Mouse (Mus musculus): ENCODE data around the gene Arhgef7. TPM values are rescaled to one million over a fixed set of nuclear protein-coding genes. Genes with fewer than 3 reads are reported as not detected.

Gene Arhgef7
- total and polyA plus RNA-seq, 2 experiments from 2014 or later: 53.9 to 105 TPM

DNA sequence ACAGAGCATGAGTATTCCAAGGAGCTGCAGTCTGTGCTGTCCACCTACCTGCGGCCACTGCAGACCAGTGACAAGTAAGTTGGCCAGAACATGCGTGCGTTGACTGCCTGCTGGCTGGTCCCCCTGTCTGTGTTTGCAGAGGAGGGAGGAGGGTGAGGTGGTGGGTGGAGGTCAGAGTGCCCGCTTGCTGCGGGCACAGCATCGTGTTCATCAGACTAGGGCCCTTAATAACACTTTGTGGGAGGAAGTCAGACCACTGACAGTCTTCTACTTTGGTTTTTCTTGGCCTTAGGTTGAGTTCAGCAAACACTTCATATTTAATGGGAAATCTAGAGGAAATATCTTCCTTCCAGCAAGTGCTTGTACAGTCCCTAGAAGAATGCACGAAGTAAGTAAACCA lies 73.0 kb downstream of the Arhgef7 start:
- WGBS: 87% methylated on average over 7 of the region's 7 CpGs
- no peak overlapping the region for H3K4me3 ChIP-seq (ENCODE audit: low read length)

DNA sequence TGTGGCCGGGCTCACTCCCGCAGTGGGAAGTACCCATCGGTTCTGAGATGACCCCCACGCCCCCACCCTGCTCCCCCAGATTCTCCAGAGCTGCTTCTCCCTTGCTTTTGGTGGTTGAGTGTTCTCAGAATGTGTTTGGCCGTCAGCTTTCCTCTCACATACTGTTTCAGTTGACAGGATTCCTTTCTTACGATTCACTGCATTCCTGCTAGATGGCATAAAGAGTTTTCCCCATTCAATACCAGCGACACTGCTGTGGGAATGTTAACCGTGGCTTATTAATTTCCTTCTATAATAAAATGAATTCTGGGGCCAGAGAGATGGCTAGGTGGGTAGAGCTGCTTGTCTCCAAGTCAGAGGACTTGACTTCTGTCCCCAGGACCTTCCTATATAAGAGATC lies 74.0 kb downstream of the Arhgef7 start:
- H3K9ac ChIP-seq (replicated peaks; ENCODE audit: low read length): no peak overlapping the region
- H3K36me3 ChIP-seq (ENCODE audit: insufficient read depth, low read length): peaks cover 26% of the 10 kb centered on the region; the same call in 1 of the 2 replicates
- no peak overlapping the region for H3K4me2 ChIP-seq (ENCODE audit: low read depth, low read length)
- 0 out of 2 replicates have a peak, but pooled peaks cover 5% of the 10 kb centered on the region for H3K4me1 ChIP-seq (ENCODE audit: insufficient read depth, low read length)
- 44% methylated on average over 8 of the region's 8 CpGs for WGBS
- no peaks in the 10 kb centered on the region for H3K9me3 ChIP-seq (ENCODE audit: low read length)
- DNase-seq (ENCODE audit: low spot score): no peak
- H3K4me3 ChIP-seq (ENCODE audit: low read length): no peak overlapping the region
- H3K27ac ChIP-seq: no peak overlapping the region; the same call in 1 of the 2 replicates
- H3K27me3 ChIP-seq (ENCODE audit: insufficient read depth, low read length): no peaks in the 10 kb centered on the region
- no peak for ATAC-seq
- no peak for TF ChIP-seq CTCF (IDR thresholded peaks at IDR 0.05; ENCODE audit: low read depth)

More for the DNA sequence above, 73.0 kb downstream of the Arhgef7 start:
- no peak for ATAC-seq
- Histone ChIP-seq H3K9ac (replicated peaks; ENCODE audit: low read length) (no peak overlapping the region), H3K4me1 (ENCODE audit: insufficient read depth, low read length) (0 out of 2 replicates have a peak, but pooled peaks cover 5% of the 10 kb centered on the region), H3K4me2 (ENCODE audit: low read depth, low read length) (no peak overlapping the region), H3K9me3 (ENCODE audit: low read length) (no peaks in the 10 kb centered on the region), H3K27ac (no peak overlapping the region), H3K27me3 (ENCODE audit: insufficient read depth, low read length) (no peaks in the 10 kb centered on the region), H3K36me3 (ENCODE audit: insufficient read depth, low read length) (peaks cover 18% of the 10 kb centered on the region; the same call in 1 of the 2 replicates)
- TF ChIP-seq CTCF (IDR thresholded peaks at IDR 0.05; ENCODE audit: low read depth): no peak
- no peak for DNase-seq (ENCODE audit: low spot score)

DNA sequence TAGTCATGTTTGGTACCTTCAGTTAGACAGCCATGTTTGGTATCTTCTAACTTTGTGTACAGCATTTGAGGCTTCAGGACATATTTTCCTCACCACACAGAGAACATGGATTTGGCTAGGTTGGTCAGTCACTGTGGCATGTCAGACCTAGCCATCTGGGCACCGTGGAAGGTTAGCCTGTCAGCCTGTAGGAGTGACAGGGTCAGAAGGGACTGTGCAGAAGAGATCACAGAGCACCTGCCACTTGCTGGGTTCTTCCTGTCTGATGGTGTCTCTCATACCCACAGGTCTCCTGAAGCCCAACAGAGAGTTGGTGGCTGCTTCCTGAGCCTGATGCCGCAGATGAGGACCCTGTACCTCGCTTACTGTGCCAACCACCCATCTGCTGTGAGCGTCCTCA lies 77.4 kb downstream of the Arhgef7 start:
- Histone ChIP-seq H3K4me1 (ENCODE audit: insufficient read depth, low read length) (no peaks in the 10 kb centered on the region), H3K36me3 (ENCODE audit: insufficient read depth, low read length) (peaks cover 58% of the 10 kb centered on the region), H3K4me3 (ENCODE audit: low read length) (no peak overlapping the region), H3K27me3 (ENCODE audit: insufficient read depth, low read length) (no peaks in the 10 kb centered on the region), H3K9me3 (ENCODE audit: low read length) (no peaks in the 10 kb centered on the region), H3K9ac (replicated peaks; ENCODE audit: low read length) (no peak overlapping the region), H3K4me2 (ENCODE audit: low read depth, low read length) (no peak overlapping the region), H3K27ac (no peak overlapping the region)
- WGBS: 94% methylated on average over 4 of the region's 4 CpGs
- DNase-seq (ENCODE audit: low spot score): no peak
- no peak for ATAC-seq
- no peak for TF ChIP-seq CTCF (IDR thresholded peaks at IDR 0.05; ENCODE audit: low read depth)

DNA sequence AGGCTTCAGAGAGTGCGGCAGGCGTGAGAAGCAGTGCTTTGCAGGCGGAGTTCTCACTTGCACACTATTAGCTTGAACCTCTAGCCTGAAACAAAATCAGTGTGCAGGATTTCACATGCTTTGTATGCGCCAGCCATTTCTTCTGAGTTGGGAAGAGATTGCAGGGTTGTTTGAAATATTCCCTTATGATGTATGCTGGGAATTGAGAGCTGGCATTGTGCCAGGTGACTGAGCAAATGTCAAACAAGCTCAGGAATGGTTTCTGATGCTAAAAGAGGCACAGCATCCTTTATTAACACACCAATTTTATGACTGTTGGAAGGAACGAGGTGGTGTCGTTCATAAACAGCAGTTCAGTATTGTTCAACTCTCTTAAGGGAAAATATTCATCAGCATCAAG lies 78.7 kb downstream of the Arhgef7 start:
- 76% methylated on average over 6 of the region's 6 CpGs for WGBS
- Histone ChIP-seq H3K4me1 (ENCODE audit: insufficient read depth, low read length) (no peaks in the 10 kb centered on the region), H3K27me3 (ENCODE audit: insufficient read depth, low read length) (no peaks in the 10 kb centered on the region), H3K9ac (replicated peaks; ENCODE audit: low read length) (no peak overlapping the region), H3K27ac (no peak overlapping the region), H3K4me3 (ENCODE audit: low read length) (no peak overlapping the region), H3K4me2 (ENCODE audit: low read depth, low read length) (no peak overlapping the region), H3K9me3 (ENCODE audit: low read length) (no peaks in the 10 kb centered on the region), H3K36me3 (ENCODE audit: insufficient read depth, low read length) (peaks cover 72% of the 10 kb centered on the region)
- ATAC-seq (no peak), DNase-seq (ENCODE audit: low spot score) (no peak)
- no peak for TF ChIP-seq CTCF (IDR thresholded peaks at IDR 0.05; ENCODE audit: low read depth)

DNA sequence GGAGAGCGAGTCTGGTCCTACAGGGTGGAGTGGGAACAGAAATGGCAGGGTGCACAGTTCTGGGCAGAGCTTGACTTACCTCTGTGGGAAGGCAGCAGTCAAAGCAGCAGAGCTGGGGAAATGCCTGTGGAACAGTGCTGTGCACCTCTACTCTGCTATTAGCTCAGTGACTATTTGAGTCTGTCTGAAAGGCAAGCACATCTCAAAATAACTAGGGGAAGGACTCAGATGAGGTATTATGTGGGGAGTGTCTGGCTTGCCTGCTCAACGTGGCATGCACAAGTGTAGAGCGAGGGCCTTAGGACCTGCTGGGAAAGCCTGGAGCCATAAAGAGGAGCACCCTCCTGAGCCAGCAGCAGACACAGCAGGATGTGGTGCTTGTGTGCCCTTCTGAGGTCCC lies 79.8 kb downstream of the Arhgef7 start:
- H3K36me3 ChIP-seq (ENCODE audit: insufficient read depth, low read length): peaks cover 79% of the 10 kb centered on the region
- DNase-seq (ENCODE audit: low spot score) (no peak), ATAC-seq (no peak)
- H3K4me2 ChIP-seq (ENCODE audit: low read depth, low read length): no peak overlapping the region
- no peak overlapping the region for H3K9ac ChIP-seq (replicated peaks; ENCODE audit: low read length)
- TF ChIP-seq CTCF (IDR thresholded peaks at IDR 0.05; ENCODE audit: low read depth): no peak
- H3K4me1 ChIP-seq (ENCODE audit: insufficient read depth, low read length): no peaks in the 10 kb centered on the region
- no peaks in the 10 kb centered on the region for H3K27me3 ChIP-seq (ENCODE audit: insufficient read depth, low read length)
- H3K9me3 ChIP-seq (ENCODE audit: low read length): no peaks in the 10 kb centered on the region
- no peak overlapping the region for H3K4me3 ChIP-seq (ENCODE audit: low read length)
- 86% methylated on average over 3 of the region's 3 CpGs for whole genome bisulfite sequencing
- no peak overlapping the region for H3K27ac ChIP-seq

DNA sequence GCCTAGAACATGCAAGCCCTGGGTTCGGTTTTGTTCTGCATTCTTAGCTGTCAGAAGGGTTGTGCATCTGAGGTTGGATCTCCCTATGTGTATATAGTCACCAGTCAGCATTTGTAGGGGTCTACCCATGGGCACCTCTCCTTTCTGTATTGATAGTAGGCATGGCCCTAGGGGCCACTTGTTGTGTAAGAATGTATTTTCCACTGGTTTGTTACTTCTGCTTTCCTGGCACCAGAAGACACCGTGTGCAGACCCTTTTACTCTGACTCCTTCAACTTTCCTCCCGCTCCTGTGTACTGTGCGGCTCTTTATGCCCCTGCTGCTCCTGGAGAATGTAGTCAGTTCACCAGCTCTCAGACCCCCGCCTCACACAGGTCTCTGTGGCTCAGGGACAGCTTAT lies 80.5 kb downstream of the Arhgef7 start:
- 95% methylated on average over 5 of the region's 5 CpGs for WGBS
- Histone ChIP-seq H3K4me2 (ENCODE audit: low read depth, low read length) (no peak overlapping the region), H3K4me1 (ENCODE audit: insufficient read depth, low read length) (no peaks in the 10 kb centered on the region), H3K27me3 (ENCODE audit: insufficient read depth, low read length) (no peaks in the 10 kb centered on the region), H3K9ac (replicated peaks; ENCODE audit: low read length) (no peak overlapping the region), H3K9me3 (ENCODE audit: low read length) (no peaks in the 10 kb centered on the region), H3K4me3 (ENCODE audit: low read length) (no peak overlapping the region), H3K27ac (no peak overlapping the region), H3K36me3 (ENCODE audit: insufficient read depth, low read length) (peaks cover 84% of the 10 kb centered on the region)
- no peak for ATAC-seq
- TF ChIP-seq CTCF (IDR thresholded peaks at IDR 0.05; ENCODE audit: low read depth): no peak
- DNase-seq (ENCODE audit: low spot score): no peak

DNA sequence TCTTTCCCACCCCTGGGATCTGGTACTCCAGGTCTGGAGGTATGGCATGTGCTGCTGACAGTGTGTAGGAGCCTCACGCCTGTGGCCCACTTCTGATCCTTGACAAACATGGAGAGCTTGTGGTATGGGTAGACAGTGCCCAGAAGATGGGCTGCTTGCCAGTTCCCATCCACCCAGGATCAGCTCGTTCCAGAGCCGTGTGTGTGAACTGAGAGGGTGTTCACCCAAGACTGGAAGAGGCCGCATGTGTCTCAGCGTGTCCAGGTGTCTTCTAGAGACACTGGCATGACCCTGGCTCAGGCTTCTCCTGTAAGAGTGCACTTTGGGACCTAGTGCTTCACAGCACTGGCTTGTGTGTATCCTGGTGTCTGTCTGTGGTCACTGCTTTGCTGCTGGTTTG lies 82.9 kb downstream of the Arhgef7 start:
- DNase-seq (ENCODE audit: low spot score): no peak
- H3K36me3 ChIP-seq (ENCODE audit: insufficient read depth, low read length): peaks cover 84% of the 10 kb centered on the region
- no peak overlapping the region for H3K27ac ChIP-seq
- no peak for TF ChIP-seq CTCF (IDR thresholded peaks at IDR 0.05; ENCODE audit: low read depth)
- H3K9ac ChIP-seq (replicated peaks; ENCODE audit: low read length): no peak overlapping the region
- no peaks in the 10 kb centered on the region for H3K27me3 ChIP-seq (ENCODE audit: insufficient read depth, low read length)
- H3K4me3 ChIP-seq (ENCODE audit: low read length): no peak overlapping the region
- H3K4me2 ChIP-seq (ENCODE audit: low read depth, low read length): no peak overlapping the region
- 84% methylated on average over 5 of the region's 5 CpGs for WGBS
- H3K4me1 ChIP-seq (ENCODE audit: insufficient read depth, low read length): no peaks in the 10 kb centered on the region
- no peak; the same call in 1 of the 2 replicates for ATAC-seq
- H3K9me3 ChIP-seq (ENCODE audit: low read length): no peaks in the 10 kb centered on the region
